Mouse (Mus musculus): ENCODE data around the gene Fam210b.

- TF ChIP-seq CTCF (conservative IDR thresholded peaks at IDR 0.05; ENCODE audit: low read length) (no peak), POU5F1 (IDR thresholded peaks at IDR 0.05; ENCODE audit: borderline replicate concordance, low read length) (no peak)
Observed at GRCm38 (mm10) chr2:172392041-172392521, 46.7 kb downstream of the Fam210b start.

Measured in E14TG2a.4 (cell line).